Mouse (Mus musculus) heart, postnatal 14 days (tissue): Measurements from ENCODE around the gene Ccn1. TPM values are rescaled to one million over a fixed set of nuclear protein-coding genes. Genes with fewer than 3 reads are reported as not detected.

Experiments used
- DNase-seq, 2 experiments: peaks; one replicate each; pipeline ENCODE4 v3.0.0; 2021 to 2022
- intact Hi-C: fragments of 180-260 bp; cut with DNase I; formaldehyde crosslinking; loops from one replicate; pipeline ENCODE4 v1.15.1; 2025
- total RNA-seq, 2 experiments: library from RNA; stranded (reverse); gene quantifications; 2 replicates each; pipeline ENCODE4 v1.2.3; 2021

The Ccn1 gene
- total RNA-seq, 2 experiments from 2014 or later, result 29.1 to 29.7 TPM

- intact Hi-C loops, result no loop called here
- no peak for DNase-seq
Measured at GRCm38 (mm10) chr3:145625546-145625945, 24.2 kb downstream of the Ccn1 start.

GRCm38 (mm10) chr3:145624786-145625185 lies 25.0 kb downstream of the Ccn1 start:
- peak in 1 of 2 experiments; percentile 55 for DNase-seq
- intact Hi-C loops, result no loop called here

GRCm38 (mm10) chr3:145623047-145623446 lies 26.7 kb downstream of the Ccn1 start:
- intact Hi-C loops, result no loop called here
- no peak for DNase-seq

DNA sequence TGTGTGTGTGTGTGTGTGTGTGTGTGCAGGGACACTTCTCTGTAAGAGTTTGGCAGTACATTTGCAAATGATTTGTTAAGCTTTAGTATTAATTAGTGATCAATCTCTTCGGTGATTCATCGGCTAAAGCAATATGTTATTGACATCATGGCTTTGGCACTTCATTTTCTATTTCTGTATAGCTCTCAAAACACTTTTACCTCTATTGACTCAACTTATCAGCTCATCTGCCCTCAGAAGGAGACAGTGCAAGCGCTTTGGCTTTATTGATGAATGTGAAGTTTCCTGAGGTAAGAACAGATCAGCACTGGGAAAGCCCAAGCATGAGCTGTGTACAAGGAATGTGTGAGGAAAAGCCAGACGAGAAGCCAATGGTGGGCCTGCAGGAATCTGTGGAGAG lies 28.6 kb downstream of the Ccn1 start:
- DNase-seq, result no peak
- intact Hi-C loops, result no loop called here

DNA sequence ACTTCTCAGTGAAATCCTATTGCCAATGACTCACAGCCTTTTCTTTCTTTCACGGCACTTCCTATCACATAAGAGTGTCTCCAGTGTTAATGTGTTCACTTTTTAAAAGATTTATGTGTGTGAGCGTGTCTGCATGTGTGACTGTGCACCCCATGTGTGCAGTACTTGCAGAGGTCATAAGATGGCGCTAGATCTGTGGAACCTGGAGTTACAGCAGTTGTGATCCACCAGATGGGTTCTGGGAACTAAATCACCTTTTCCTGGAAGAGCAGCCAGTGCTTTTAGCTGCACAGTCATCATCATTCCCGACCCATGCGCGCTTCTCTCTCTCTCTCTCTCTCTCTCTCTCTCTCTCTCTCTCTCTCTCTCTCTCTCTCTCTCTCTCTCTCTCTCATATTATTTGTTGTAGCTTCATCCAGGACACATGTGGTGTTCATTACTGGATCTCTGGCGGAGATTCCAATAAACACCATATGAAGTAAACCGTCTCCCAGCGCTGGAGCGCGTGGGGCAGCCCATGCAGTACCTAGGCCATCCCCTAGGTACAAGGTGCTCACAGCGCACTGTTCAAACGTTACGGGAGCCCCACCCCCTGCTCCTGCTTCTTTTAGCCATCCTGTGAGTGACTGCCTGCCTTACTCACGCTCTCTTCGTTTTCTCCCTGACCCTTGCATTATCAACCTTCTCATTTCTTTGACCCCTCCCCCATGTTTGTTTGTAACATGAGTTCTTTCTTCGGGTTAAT lies 30.0 kb downstream of the Ccn1 start:
- DNase-seq, result no peak
- intact Hi-C loops, result no loop called here

DNA sequence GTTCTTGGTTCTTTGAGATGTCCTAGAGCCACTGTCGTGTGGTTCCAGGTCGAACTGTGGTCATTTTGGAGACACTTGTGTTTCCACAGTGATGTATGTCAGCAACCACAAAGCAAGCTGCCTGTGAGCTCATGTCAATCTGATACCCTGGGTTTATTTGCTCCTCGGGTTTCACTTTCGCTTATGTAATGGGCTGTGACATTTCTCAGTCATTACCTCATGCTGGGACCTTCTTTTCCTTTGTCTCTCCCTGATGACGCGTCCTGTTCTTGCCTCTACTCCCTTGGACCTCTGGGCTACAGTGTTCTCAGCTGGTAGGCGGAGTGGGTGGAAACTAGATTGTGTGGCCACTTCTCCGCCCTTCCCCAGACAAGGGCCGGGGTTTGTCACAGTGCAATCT lies 31.5 kb downstream of the Ccn1 start:
- no peak for DNase-seq
- intact Hi-C loops, result no loop called here

DNA sequence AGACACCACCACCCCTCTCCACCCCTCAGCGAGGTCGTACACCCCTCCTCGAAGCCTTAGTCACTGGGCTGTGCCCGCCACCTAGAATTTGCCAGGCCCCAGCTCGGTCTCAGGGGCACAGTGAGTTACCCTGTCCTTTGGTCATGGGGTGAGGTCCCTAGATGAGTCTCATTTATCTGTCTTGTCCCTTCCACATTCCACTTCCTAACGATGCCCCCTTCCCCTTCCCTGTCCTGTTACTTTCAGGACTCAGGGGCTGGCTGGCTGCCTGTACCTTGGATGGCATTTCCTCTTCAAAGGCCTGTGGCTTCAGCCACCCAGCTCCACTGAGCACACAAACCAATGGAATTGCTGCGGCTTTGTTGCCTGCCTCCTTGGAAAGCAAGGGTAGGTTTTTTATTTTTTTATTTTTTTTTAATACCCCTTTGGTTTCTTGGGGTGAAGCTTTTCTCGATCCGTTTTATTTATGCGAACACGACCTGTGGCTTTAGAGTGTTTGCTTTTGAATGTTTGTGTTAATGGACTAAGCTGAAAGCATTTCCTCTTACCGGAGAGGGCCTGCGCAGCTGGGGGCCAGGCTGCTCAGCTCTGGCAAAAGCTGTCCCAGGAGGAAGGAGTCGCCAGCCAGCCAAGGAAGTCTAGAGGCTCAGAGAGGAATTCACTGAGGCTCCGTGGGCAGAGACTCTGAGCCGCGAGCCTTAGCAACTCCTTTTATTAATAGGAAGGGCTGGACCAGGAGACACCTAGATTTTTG lies 35.2 kb downstream of the Ccn1 start:
- intact Hi-C loops, result no loop called here
- DNase-seq, result peak; percentile 28 to 34

GRCm38 (mm10) chr3:145613234-145613633 lies 36.5 kb downstream of the Ccn1 start:
- intact Hi-C loops, result no loop called here
- no peak for DNase-seq

GRCm38 (mm10) chr3:145612662-145613061 lies 37.1 kb downstream of the Ccn1 start:
- no peak for DNase-seq

DNA sequence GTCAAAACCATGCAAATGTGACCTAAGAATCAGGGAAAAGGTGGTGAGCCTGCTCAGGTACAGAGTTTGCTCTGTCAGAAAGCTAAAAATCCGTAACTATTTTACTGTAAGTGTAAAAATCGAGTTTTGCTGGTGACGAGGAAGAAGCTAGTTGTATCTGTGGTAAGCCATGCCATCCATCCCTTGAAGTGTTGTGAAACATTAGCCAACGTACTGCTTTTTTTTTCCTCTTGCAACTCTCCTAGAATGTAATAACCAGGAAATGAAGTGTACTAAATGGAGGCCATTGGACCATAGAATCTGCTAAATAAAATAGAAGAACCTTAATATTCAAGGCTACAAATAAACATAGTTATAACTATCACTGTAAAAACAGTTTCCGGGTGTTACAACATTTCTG lies 41.5 kb downstream of the Ccn1 start:
- no peak for DNase-seq
- intact Hi-C loops, result no loop called here

More at GRCm38 (mm10) chr3:145612662-145613061, 37.1 kb downstream of the Ccn1 start:
- intact Hi-C loops, result no loop called here

- intact Hi-C loops, result no loop called here
- DNase-seq, result no peak
Measured at GRCm38 (mm10) chr3:145605437-145606123, 44.2 kb downstream of the Ccn1 start.

- intact Hi-C loops, result no loop called here
- no peak for DNase-seq
Measured at GRCm38 (mm10) chr3:145602410-145603206, 47.2 kb downstream of the Ccn1 start.

DNA sequence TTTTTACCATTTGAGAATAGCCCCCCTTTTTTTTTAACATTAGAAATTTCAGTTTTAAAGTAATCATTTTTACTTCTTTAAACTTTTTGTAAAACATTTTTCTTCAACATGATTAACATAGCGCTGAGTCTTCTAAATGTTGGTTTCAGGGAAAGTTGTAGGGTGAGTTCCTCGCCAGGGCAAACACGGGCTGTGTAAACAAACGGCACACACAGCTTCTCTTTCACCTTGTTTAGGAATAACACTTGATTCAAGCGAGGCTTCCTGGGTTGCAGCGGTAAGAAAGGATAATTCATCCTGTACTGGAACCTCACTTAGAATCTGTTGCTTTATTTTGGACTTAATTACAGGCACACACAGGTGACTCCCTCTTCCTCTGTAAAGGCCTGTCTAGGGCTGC lies 48.4 kb downstream of the Ccn1 start:
- DNase-seq, result no peak
- intact Hi-C loops, result no loop called here

- no peak for DNase-seq
- intact Hi-C loops, result no loop called here
Measured at GRCm38 (mm10) chr3:145600801-145601200, 49.0 kb downstream of the Ccn1 start.

- intact Hi-C loops, result no loop called here
- DNase-seq, result no peak
Measured at GRCm38 (mm10) chr3:145599059-145599458, 50.7 kb downstream of the Ccn1 start.

Other genes with a start within 250 kb of the Ccn1 start
- gene Znhit6, start 73.8 kb downstream of the Ccn1 start, total RNA-seq, result 1 to 10 TPM; 8.4 to 9.8 TPM
- gene Ddah1, start 108.7 kb upstream of the Ccn1 start, total RNA-seq, result 10 to 100 TPM in 1 of 2 experiments, 1 to 10 TPM in 1; 9.2 to 13.4 TPM